Mouse (Mus musculus): ENCODE data around the gene Gli3. TPM values are rescaled to one million over a fixed set of nuclear protein-coding genes. Genes with fewer than 3 reads are reported as not detected.

The Gli3 gene
- polyA plus RNA-seq, 2 experiments = 0.21 to 0.44 TPM

- Histone ChIP-seq H3K4me1 (replicated peaks; ENCODE audit: control insufficient read depth in 2 of 2, insufficient read depth in 2 of 2, low read length in 1 of 2) (no peaks in the 10 kb centered on the region), H3K9me3 (ENCODE audit: control insufficient read depth, low read length) (no peaks in the 10 kb centered on the region), H3K9ac (replicated peaks) (no peak overlapping the region), H3K36me3 (replicated peaks; ENCODE audit: control insufficient read depth, insufficient read depth, low read depth) (no peaks in the 10 kb centered on the region), H3K27ac (no peak overlapping the region), H3K4me3 (ENCODE audit: insufficient read depth in 1 of 2, low read depth in 2 of 2, low read length in 2 of 2) (no peak overlapping the region), H3K27me3 (ENCODE audit: control insufficient read depth, insufficient read depth, low read length) (no peaks in the 10 kb centered on the region), H3K4me2 (ENCODE audit: low read depth) (no peak overlapping the region)
- no peak for ATAC-seq (ENCODE audit: insufficient read depth)
- TF ChIP-seq EP300 (IDR thresholded peaks at IDR 0.05; ENCODE audit: low read depth) (no peak), CTCF (IDR thresholded peaks at IDR 0.05; ENCODE audit: low read depth) (no peak)
- 60% methylated on average over 8 of the region's 8 CpGs for WGBS (ENCODE audit: insufficient replicate concordance)
- DNase-seq (ENCODE audit: low read depth in 3 of 3, low spot score in 3 of 3) = no peak
Observed at GRCm38 (mm10) chr13:15524208-15524607, 61.2 kb downstream of the Gli3 start.

GRCm38 (mm10) chr13:15526691-15527090 lies 63.7 kb downstream of the Gli3 start:
- no peaks in the 10 kb centered on the region for H3K4me1 ChIP-seq (replicated peaks; ENCODE audit: control insufficient read depth in 2 of 2, insufficient read depth in 2 of 2, low read length in 1 of 2)
- no peak for ATAC-seq (ENCODE audit: insufficient read depth)
- H3K9ac ChIP-seq (replicated peaks) = no peak overlapping the region
- TF ChIP-seq CTCF (IDR thresholded peaks at IDR 0.05; ENCODE audit: low read depth) (no peak), EP300 (IDR thresholded peaks at IDR 0.05; ENCODE audit: low read depth) (no peak)
- no peaks in the 10 kb centered on the region for H3K9me3 ChIP-seq (ENCODE audit: control insufficient read depth, low read length)
- DNase-seq (ENCODE audit: low read depth in 3 of 3, low spot score in 3 of 3) = no peak
- H3K27ac ChIP-seq = no peak overlapping the region
- H3K4me3 ChIP-seq (ENCODE audit: insufficient read depth in 1 of 2, low read depth in 2 of 2, low read length in 2 of 2) = no peak overlapping the region
- WGBS (ENCODE audit: insufficient replicate concordance) = 66% methylated on average over 4 of the region's 4 CpGs
- no peak overlapping the region for H3K4me2 ChIP-seq (ENCODE audit: low read depth)
- no peaks in the 10 kb centered on the region for H3K27me3 ChIP-seq (ENCODE audit: control insufficient read depth, insufficient read depth, low read length)
- H3K36me3 ChIP-seq (replicated peaks; ENCODE audit: control insufficient read depth, insufficient read depth, low read depth) = no peaks in the 10 kb centered on the region

- no peak for TF ChIP-seq CTCF (IDR thresholded peaks at IDR 0.05; ENCODE audit: low read depth)
- Histone ChIP-seq H3K36me3 (replicated peaks; ENCODE audit: control insufficient read depth, insufficient read depth, low read depth) (no peaks in the 10 kb centered on the region), H3K9ac (replicated peaks) (no peak overlapping the region), H3K27ac (no peak overlapping the region), H3K4me1 (replicated peaks; ENCODE audit: control insufficient read depth in 2 of 2, insufficient read depth in 2 of 2, low read length in 1 of 2) (no peaks in the 10 kb centered on the region), H3K4me3 (ENCODE audit: insufficient read depth in 1 of 2, low read depth in 2 of 2, low read length in 2 of 2) (no peak overlapping the region), H3K9me3 (ENCODE audit: control insufficient read depth, low read length) (no peaks in the 10 kb centered on the region), H3K4me2 (ENCODE audit: low read depth) (no peak overlapping the region), H3K27me3 (ENCODE audit: control insufficient read depth, insufficient read depth, low read length) (no peaks in the 10 kb centered on the region)
- DNase-seq (ENCODE audit: low read depth in 3 of 3, low spot score in 3 of 3) (no peak), ATAC-seq (ENCODE audit: insufficient read depth) (no peak)
- 57% methylated on average over 3 of the region's 3 CpGs for WGBS (ENCODE audit: insufficient replicate concordance)
Observed at GRCm38 (mm10) chr13:15531568-15531967, 68.5 kb downstream of the Gli3 start.

- WGBS (ENCODE audit: insufficient replicate concordance) = 66% methylated on average over 5 of the region's 5 CpGs
- DNase-seq (ENCODE audit: low read depth in 3 of 3, low spot score in 3 of 3) (no peak), ATAC-seq (ENCODE audit: insufficient read depth) (no peak)
- Histone ChIP-seq H3K4me1 (replicated peaks; ENCODE audit: control insufficient read depth in 2 of 2, insufficient read depth in 2 of 2, low read length in 1 of 2) (no peaks in the 10 kb centered on the region), H3K9me3 (ENCODE audit: control insufficient read depth, low read length) (no peaks in the 10 kb centered on the region), H3K27me3 (ENCODE audit: control insufficient read depth, insufficient read depth, low read length) (no peaks in the 10 kb centered on the region), H3K9ac (replicated peaks) (no peak overlapping the region), H3K27ac (no peak overlapping the region), H3K36me3 (replicated peaks; ENCODE audit: control insufficient read depth, insufficient read depth, low read depth) (no peaks in the 10 kb centered on the region), H3K4me2 (ENCODE audit: low read depth) (no peak overlapping the region), H3K4me3 (ENCODE audit: insufficient read depth in 1 of 2, low read depth in 2 of 2, low read length in 2 of 2) (no peak overlapping the region)
- TF ChIP-seq CTCF (IDR thresholded peaks at IDR 0.05; ENCODE audit: low read depth) (no peak), EP300 (IDR thresholded peaks at IDR 0.05; ENCODE audit: low read depth) (no peak)
Observed at GRCm38 (mm10) chr13:15537206-15537605, 74.2 kb downstream of the Gli3 start.

- H3K4me1 ChIP-seq (replicated peaks; ENCODE audit: control insufficient read depth in 2 of 2, insufficient read depth in 2 of 2, low read length in 1 of 2) = no peaks in the 10 kb centered on the region
- TF ChIP-seq CTCF (IDR thresholded peaks at IDR 0.05; ENCODE audit: low read depth) (no peak), EP300 (IDR thresholded peaks at IDR 0.05; ENCODE audit: low read depth) (no peak)
- 64% methylated on average over 3 of the region's 3 CpGs for WGBS (ENCODE audit: insufficient replicate concordance)
- DNase-seq (ENCODE audit: low read depth in 3 of 3, low spot score in 3 of 3) (no peak), ATAC-seq (ENCODE audit: insufficient read depth) (no peak)
- H3K9ac ChIP-seq (replicated peaks) = no peak overlapping the region
- no peak overlapping the region for H3K27ac ChIP-seq
- no peak overlapping the region for H3K4me3 ChIP-seq (ENCODE audit: insufficient read depth in 1 of 2, low read depth in 2 of 2, low read length in 2 of 2)
- no peaks in the 10 kb centered on the region for H3K9me3 ChIP-seq (ENCODE audit: control insufficient read depth, low read length)
- no peaks in the 10 kb centered on the region for H3K36me3 ChIP-seq (replicated peaks; ENCODE audit: control insufficient read depth, insufficient read depth, low read depth)
- no peak overlapping the region for H3K4me2 ChIP-seq (ENCODE audit: low read depth)
- no peaks in the 10 kb centered on the region for H3K27me3 ChIP-seq (ENCODE audit: control insufficient read depth, insufficient read depth, low read length)
Observed at GRCm38 (mm10) chr13:15537611-15538010, 74.6 kb downstream of the Gli3 start.

Measured in liver, embryonic 14.5 days (tissue).